17 mouse cellular contexts compared by ENCODE assay signal in genomic region chr12:112170671-112171574, GRCm38 (mm10). TPM values are rescaled to one million over a fixed set of nuclear protein-coding genes. Genes with fewer than 3 reads are reported as not detected.
DNase-seq lines count a peak whose midpoint lies in the region; ATAC-seq and TF ChIP-seq lines count a peak whose summit lies in the region.
"Had no signal": no experiment of that assay in that cellular context is flagged by ENCODE, and none has a peak within 500 bp of the region (broad histone marks: within the 10 kb centered on the region; RNA-seq: fewer than 3 reads in every experiment).

No protein-coding gene starts in this region.

- TF ChIP-seq CTCF in MEL (IDR thresholded peaks at IDR 0.05 in 2 of 3, conservative IDR thresholded peaks at IDR 0.05 in 1 of 3; ENCODE audit: control insufficient read depth in 1 of 3, insufficient read depth in 1 of 3, low read depth in 2 of 3, low read length in 3 of 3, poor library complexity in 1 of 3, severe bottlenecking in 1 of 3), result no peak

- TF ChIP-seq POLR2A in MEL (IDR thresholded peaks at IDR 0.05; ENCODE audit: control insufficient read depth in 1 of 2, insufficient read depth in 1 of 2, low read depth in 1 of 2, low read length in 2 of 2, poor library complexity in 1 of 2), result no peak

- no peak overlapping the region for H3K9ac ChIP-seq in MEL (ENCODE audit: control insufficient read depth, low read depth, low read length, poor library complexity, severe bottlenecking)
- peak overlapping the region; percentile 37 for H3K9ac ChIP-seq in forebrain, embryonic 11.5 days (ENCODE audit: low read length)
- H3K9ac ChIP-seq in hindbrain, embryonic 13.5 days, result peak overlapping the region; percentile 49
- H3K9ac ChIP-seq in midbrain, embryonic 15.5 days, result no peak overlapping the region
- H3K9ac ChIP-seq: liver, embryonic 14.5 days had no signal

- peak; percentile 34; the same call in 1 of the 2 replicates for ATAC-seq in forebrain, embryonic 11.5 days (replicated peaks; ENCODE audit: low FRiP score)
- ATAC-seq in hindbrain, embryonic 13.5 days (ENCODE audit: low FRiP score), result 0 out of 2 replicates have a peak, but pooled peaks have one; percentile 22
- 0 out of 2 replicates have a peak, but pooled peaks have one; percentile 28 for ATAC-seq in midbrain, embryonic 15.5 days (replicated peaks)
- ATAC-seq: activated CD4-positive, CD25-positive, alpha-beta regulatory T cell, adult 4 months had no signal

- no peaks in the 10 kb centered on the region for H3K36me3 ChIP-seq in MEL (ENCODE audit: control insufficient read depth in 1 of 2, insufficient read depth in 2 of 2, low read length in 2 of 2)
- H3K36me3 ChIP-seq in forebrain, embryonic 11.5 days (ENCODE audit: control insufficient read depth, insufficient read depth, low read length), result no peaks in the 10 kb centered on the region
- H3K36me3 ChIP-seq in hindbrain, embryonic 13.5 days, result peaks cover 20% of the 10 kb centered on the region
- 0 out of 2 replicates have a peak, but pooled peaks cover 3% of the 10 kb centered on the region for H3K36me3 ChIP-seq in midbrain, embryonic 15.5 days (replicated peaks)

- WGBS in forebrain, embryonic 11.5 days, result 25% methylated on average over 20 of the region's 20 CpGs
- 19% methylated on average over 20 of the region's 20 CpGs for WGBS in hindbrain, embryonic 13.5 days
- WGBS in midbrain, embryonic 15.5 days, result 12% methylated on average over 20 of the region's 20 CpGs

- H3K4me3 ChIP-seq in MEL (ENCODE audit: control insufficient read depth in 1 of 2, insufficient read depth in 1 of 2, low read depth in 2 of 2, low read length in 2 of 2), result no peak overlapping the region
- H3K4me3 ChIP-seq in forebrain, embryonic 11.5 days (ENCODE audit: low read depth, low read length), result no peak overlapping the region
- H3K4me3 ChIP-seq in hindbrain, embryonic 13.5 days, result no peak overlapping the region
- H3K4me3 ChIP-seq in midbrain, embryonic 15.5 days, result no peak overlapping the region
- H3K4me3 ChIP-seq: erythroblast, embryonic 14.5 days had no signal

- DNase-seq in MEL (ENCODE audit: low read depth, low spot score), result no peak
- DNase-seq in forebrain, embryonic 11.5 days (ENCODE audit: low spot score), result no peak
- no peak for DNase-seq in kidney, postnatal 25 days
- DNase-seq in kidney, adult 11 months, result no peak
- DNase-seq in retina, postnatal 1 day, result no peak
- no peak for DNase-seq in cerebellum, adult 11-12 months
- DNase-seq: cerebellum, adult 11 months; gastrocnemius, postnatal 10 days; kidney, postnatal 36 days; left cerebral cortex, postnatal 4 days; lung, postnatal 10 days; thymus, adult 18-20 months had no signal

- H3K79me2 ChIP-seq in MEL (ENCODE audit: control insufficient read depth, insufficient read depth, low read length, poor library complexity), result no peaks in the 10 kb centered on the region

- H3K9me3 ChIP-seq in MEL (replicated peaks; ENCODE audit: insufficient read depth, low read length), result no peaks in the 10 kb centered on the region; the same call in 1 of the 2 replicates
- H3K9me3 ChIP-seq in forebrain, embryonic 11.5 days (ENCODE audit: control insufficient read depth, low read length), result no peaks in the 10 kb centered on the region
- no peaks in the 10 kb centered on the region for H3K9me3 ChIP-seq in hindbrain, embryonic 13.5 days
- H3K9me3 ChIP-seq in midbrain, embryonic 15.5 days, result no peaks in the 10 kb centered on the region

- no peak overlapping the region for H3K4me2 ChIP-seq in forebrain, embryonic 11.5 days (ENCODE audit: low read depth, low read length, severe bottlenecking)
- H3K4me2 ChIP-seq in hindbrain, embryonic 13.5 days, result peak overlapping the region; percentile 28; the same call in 1 of the 2 replicates
- peak overlapping the region; percentile 10; the same call in 1 of the 2 replicates for H3K4me2 ChIP-seq in midbrain, embryonic 15.5 days

- H3K27ac ChIP-seq in MEL (ENCODE audit: control insufficient read depth, low read depth, low read length), result no peak overlapping the region
- H3K27ac ChIP-seq in forebrain, embryonic 11.5 days (ENCODE audit: low read depth, low read length), result peak overlapping the region; percentile 71
- H3K27ac ChIP-seq in hindbrain, embryonic 13.5 days, result peak overlapping the region; percentile 85
- H3K27ac ChIP-seq in midbrain, embryonic 15.5 days, result peak overlapping the region; percentile 66
- H3K27ac ChIP-seq: liver, embryonic 14.5 days had no signal

- H3K27me3 ChIP-seq in MEL (ENCODE audit: control insufficient read depth in 1 of 2, insufficient read depth in 2 of 2, low read length in 2 of 2), result no peaks in the 10 kb centered on the region
- no peaks in the 10 kb centered on the region for H3K27me3 ChIP-seq in forebrain, embryonic 11.5 days (ENCODE audit: control insufficient read depth, insufficient read depth, low read length)
- H3K27me3 ChIP-seq in hindbrain, embryonic 13.5 days, result peaks cover 34% of the 10 kb centered on the region
- no peaks in the 10 kb centered on the region for H3K27me3 ChIP-seq in midbrain, embryonic 15.5 days (replicated peaks)

- TF ChIP-seq RAD21 in MEL (IDR thresholded peaks at IDR 0.05; ENCODE audit: low read depth, low read length), result no peak

- no peak for TF ChIP-seq EP300 in MEL (IDR thresholded peaks at IDR 0.05; ENCODE audit: low read depth in 1 of 2, low read length in 2 of 2)

- no peaks in the 10 kb centered on the region for H3K4me1 ChIP-seq in MEL (ENCODE audit: control insufficient read depth in 1 of 2, insufficient read depth in 2 of 2, low read length in 2 of 2)
- peaks cover 13% of the 10 kb centered on the region for H3K4me1 ChIP-seq in forebrain, embryonic 11.5 days (replicated peaks; ENCODE audit: control insufficient read depth, insufficient read depth, low read length)
- H3K4me1 ChIP-seq in hindbrain, embryonic 13.5 days (replicated peaks), result peaks cover 58% of the 10 kb centered on the region
- peaks cover 32% of the 10 kb centered on the region for H3K4me1 ChIP-seq in midbrain, embryonic 15.5 days

TF ChIP-seq in MEL, 35 proteins besides CTCF, POLR2A, EP300 and RAD21:
- TF ChIP-seq TBP (IDR thresholded peaks at IDR 0.05; ENCODE audit: low read depth, low read length), result no peak
- TF ChIP-seq BHLHE40 (IDR thresholded peaks at IDR 0.05; ENCODE audit: borderline replicate concordance, low read depth, low read length), result no peak
- TF ChIP-seq TCF12 (IDR thresholded peaks at IDR 0.05; ENCODE audit: low read depth, low read length), result 0 out of 2 replicates have a peak, but pooled peaks have one; percentile 13
- TF ChIP-seq RCOR1 (IDR thresholded peaks at IDR 0.05; ENCODE audit: low read depth, low read length), result no peak
- TF ChIP-seq CHD2 (IDR thresholded peaks at IDR 0.05; ENCODE audit: low read length), result no peak
- no peak for TF ChIP-seq MEF2A (IDR thresholded peaks at IDR 0.05; ENCODE audit: extremely low read depth, insufficient replicate concordance, low read depth, low read length, poor library complexity, severe bottlenecking)
- no peak for TF ChIP-seq USF2 (IDR thresholded peaks at IDR 0.05; ENCODE audit: borderline replicate concordance in 1 of 2, insufficient read depth in 1 of 2, low read depth in 1 of 2, low read length in 2 of 2)

RNA-seq across cellular contexts. Expression of gene Kif26a, which starts 24.9 kb away (rescaled TPM):
- 4.4 and 6.9 TPM in 2 replicates for total RNA-seq in MEL (2012; rRNA removed)
- 1 to 10 TPM in 1 of 2 experiments, not detected in 1; 4.8 TPM for polyA plus RNA-seq in MEL (2012; ENCODE audit: insufficient read depth in 1 of 2, insufficient read length in 2 of 2, low read depth in 1 of 2, low replicate concordance in 2 of 2, missing spikeins in 1 of 2)
- polyA plus RNA-seq in forebrain, embryonic 11.5 days (2014; fragmentation: Nextera tagmentation; extraction: Ambion mirVana), result 6.4 and 7.1 TPM in 2 replicates
- 3.8 and 4.4 TPM in 2 replicates for polyA plus RNA-seq in hindbrain, embryonic 13.5 days (2015; fragmentation: Nextera tagmentation; extraction: Ambion mirVana)
- polyA plus RNA-seq in midbrain, embryonic 15.5 days (2015; fragmentation: Nextera tagmentation; extraction: Ambion mirVana), result 7.2 and 8.6 TPM in 2 replicates
- polyA plus RNA-seq: activated CD4-positive, CD25-positive, alpha-beta regulatory T cell, adult 4 months; erythroblast, embryonic 14.5 days had no signal

Comparison
In these comparisons a context has a peak if more than half of its experiments do, and no peak if none do; other contexts are left out.
1. H3K9ac ChIP-seq: peak in forebrain, embryonic 11.5 days (single experiment) and hindbrain, embryonic 13.5 days (single experiment); none in MEL (single experiment) and midbrain, embryonic 15.5 days (single experiment).
2. Peak in every context shown above with its lines, with median percentiles within 50 percentile points of each other: ATAC-seq.